Mouse (Mus musculus) E14TG2a.4 (cell line): ENCODE measurements around the gene Gm49416.

Experiments
- CTCF ChIP-seq: conservative IDR thresholded peaks from 2 replicates; pipeline ENCODE4 v1.5.1; 2014; ENCODE audit warnings: low read length
- NANOG ChIP-seq: IDR thresholded peaks from 2 replicates; pipeline ENCODE4 v1.6.1; 2014; ENCODE audit warnings: borderline replicate concordance, low read length, mixed read lengths

DNA sequence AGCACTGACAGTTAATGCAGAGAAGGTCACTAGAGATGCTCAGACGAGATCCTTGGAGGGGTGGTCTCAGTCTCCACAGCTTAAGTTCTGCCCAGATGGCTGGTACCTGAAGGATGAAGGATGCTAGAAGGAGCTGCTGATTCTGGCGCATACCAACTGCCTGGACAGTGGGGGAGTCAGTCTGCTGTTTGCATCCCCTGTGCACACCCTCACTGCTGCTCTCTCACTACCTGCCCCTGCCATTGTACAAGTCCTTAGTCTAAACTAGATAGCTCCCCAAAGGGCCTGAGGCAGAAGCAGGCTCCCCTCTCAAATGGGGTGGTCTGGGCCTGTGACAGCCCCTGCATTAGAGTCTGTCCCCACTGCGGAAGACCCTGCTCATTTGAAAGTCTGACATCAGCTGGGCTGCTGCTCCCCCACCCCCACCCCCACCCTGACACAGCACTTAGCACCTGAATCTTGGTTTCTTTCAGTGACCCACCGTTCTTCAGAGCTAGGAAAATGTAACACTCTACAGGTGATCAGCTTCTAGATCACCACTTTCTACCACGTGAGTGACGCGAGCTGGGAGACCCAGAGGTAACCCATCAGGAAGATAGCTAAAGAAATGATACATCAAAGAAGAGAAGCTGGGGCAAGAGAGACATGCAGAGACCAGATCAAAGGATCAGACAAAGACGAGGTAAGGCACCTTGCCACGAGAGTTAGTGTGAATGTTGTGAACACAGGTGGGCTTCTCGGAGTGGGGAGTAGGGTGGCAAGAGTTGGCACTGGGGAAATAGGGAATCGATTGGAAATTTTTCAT is 49.4 kb upstream of the Gm49416 start, which contains the start of gene Gng3:
- no peak for TF ChIP-seq CTCF
- no peak for TF ChIP-seq NANOG
